Mouse (Mus musculus) 3134 (cell line): ENCODE data around the gene Camsap3.
A peak's percentile ranks its signal among the peaks of the same experiment; 100 is the strongest.

Source experiments
- DNase-seq: peaks from one replicate; pipeline ENCODE4 v3.0.0-alpha.2; 2011; ENCODE audit warnings: low spot score; ENCODE audit not compliant: insufficient read length; ENCODE audit errors: extremely low read depth

Camsap3 gene

GRCm38 (mm10) chr8:3599219-3599618, 12.1 kb downstream of the Camsap3 start:
- DNase-seq: no peak

- DNase-seq: peak; percentile 62
Measured at GRCm38 (mm10) chr8:3600401-3600800, 13.3 kb downstream of the Camsap3 start.

- no peak for DNase-seq
Measured at GRCm38 (mm10) chr8:3603439-3603838, 16.3 kb downstream of the Camsap3 start.

- DNase-seq: peak; percentile 73
Measured at GRCm38 (mm10) chr8:3606593-3606992, 19.5 kb downstream of the Camsap3 start.

GRCm38 (mm10) chr8:3607822-3608221, 20.7 kb downstream of the Camsap3 start:
- no peak for DNase-seq

GRCm38 (mm10) chr8:3609046-3609815, 22.1 kb downstream of the Camsap3 start:
- no peak for DNase-seq

- no peak for DNase-seq
Measured at GRCm38 (mm10) chr8:3609816-3610150, 22.7 kb downstream of the Camsap3 start.

GRCm38 (mm10) chr8:3621199-3621970, 34.3 kb downstream of the Camsap3 start, which contains the start of the genes Xab2 and Pet100:
Gene Xab2, minus strand, starts transcription at chr8:3621316.
Gene Pet100, plus strand, starts transcription at chr8:3621548.
- DNase-seq: peak; percentile 97

GRCm38 (mm10) chr8:3622119-3622518, 35.0 kb downstream of the Camsap3 start:
- no peak for DNase-seq

- no peak for DNase-seq
Measured at GRCm38 (mm10) chr8:3625445-3625844, 38.4 kb downstream of the Camsap3 start, which contains the start of gene Pcp2. Gene Pcp2, minus strand, starts transcription at chr8:3625545.

GRCm38 (mm10) chr8:3626971-3627370, 39.9 kb downstream of the Camsap3 start:
- DNase-seq: no peak

- DNase-seq: no peak
Measured at GRCm38 (mm10) chr8:3628014-3628413, 40.9 kb downstream of the Camsap3 start.

- DNase-seq: peak; percentile 75
Measured at GRCm38 (mm10) chr8:3630647-3631477, 43.8 kb downstream of the Camsap3 start, which contains the start of gene Stxbp2. Gene Stxbp2, plus strand, starts transcription at chr8:3630955.

- no peak for DNase-seq
Measured at GRCm38 (mm10) chr8:3631478-3631875, 44.4 kb downstream of the Camsap3 start.

GRCm38 (mm10) chr8:3645804-3646203, 58.7 kb downstream of the Camsap3 start:
- DNase-seq: peak; percentile 38

- DNase-seq: no peak
Measured at GRCm38 (mm10) chr8:3646824-3647531, 59.9 kb downstream of the Camsap3 start.

- DNase-seq: no peak
Measured at GRCm38 (mm10) chr8:3647561-3647960, 60.5 kb downstream of the Camsap3 start.

- no peak for DNase-seq
Measured at GRCm38 (mm10) chr8:3648268-3648667, 61.2 kb downstream of the Camsap3 start.

GRCm38 (mm10) chr8:3648990-3649389, 61.9 kb downstream of the Camsap3 start:
- DNase-seq: no peak

- DNase-seq: no peak
Measured at GRCm38 (mm10) chr8:3652845-3653244, 65.8 kb downstream of the Camsap3 start.
